Mouse (Mus musculus): Measurements from ENCODE around the gene Ccdc116. TPM values are rescaled to one million over a fixed set of nuclear protein-coding genes. Genes with fewer than 3 reads are reported as not detected.

The Ccdc116 gene
- polyA plus RNA-seq, 1 experiment from 2014 or later, result 0.31 TPM

DNA sequence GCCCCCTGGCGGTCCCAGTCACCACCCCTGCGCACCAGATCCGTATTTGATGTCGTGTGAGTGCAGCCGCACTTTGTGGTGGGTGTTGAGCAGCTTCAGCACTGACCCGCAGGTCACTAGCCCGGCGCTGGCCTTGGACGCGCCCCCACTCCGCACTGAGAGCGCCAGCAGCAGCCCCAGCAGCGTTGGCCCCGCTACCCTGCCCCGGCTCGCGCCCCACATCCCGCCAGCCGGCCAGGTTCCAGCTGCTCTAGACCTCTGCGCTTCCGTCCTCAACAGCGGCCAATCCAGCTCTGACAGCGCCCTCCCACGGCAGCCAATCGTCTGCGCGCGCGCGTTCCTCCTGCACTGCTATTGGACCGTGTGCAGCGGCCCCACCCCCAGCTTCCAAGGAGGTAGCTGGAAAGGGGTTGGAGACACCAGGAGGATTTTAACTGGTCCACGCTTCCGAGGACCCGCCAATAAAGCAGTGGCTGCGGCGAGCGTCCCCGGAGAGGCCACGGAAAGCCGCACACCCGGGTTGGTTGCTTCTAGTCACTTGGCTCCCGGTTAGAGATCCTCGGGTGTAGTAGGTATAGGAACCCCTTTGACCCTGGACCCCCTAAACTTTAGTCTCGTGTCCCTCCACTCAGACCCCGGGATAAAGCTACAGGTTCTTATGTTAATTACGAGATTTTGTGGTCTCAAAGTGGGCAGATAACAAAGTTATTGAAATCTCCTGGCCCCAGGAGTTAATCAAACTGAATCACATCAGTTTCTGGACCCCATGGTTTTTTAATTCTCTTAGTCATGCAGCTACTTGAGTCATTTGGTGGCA is 14.7 kb downstream of the Ccdc116 start, which contains the start of gene Sdf2l1:
TSS of gene Sdf2l1 (minus strand) at position 295 of the 817 bp plus-strand sequence.
- Histone ChIP-seq H3K36me3 (ENCODE audit: insufficient read depth, low read length) (no peaks in the 10 kb centered on the region), H3K4me3 (ENCODE audit: low read length) (peak within 1 kb of the TSS; percentile 87), H3K27ac (ENCODE audit: low read length) (peak within 1 kb of the TSS; percentile 57), H3K4me2 (replicated peaks; ENCODE audit: low read depth, low read length) (peak within 1 kb of the TSS; percentile 99), H3K4me1 (ENCODE audit: insufficient read depth, low read length) (peaks cover 13% of the 10 kb centered on the region), H3K27me3 (ENCODE audit: insufficient read depth, low read length) (no peaks in the 10 kb centered on the region), H3K9ac (replicated peaks; ENCODE audit: low read length) (peak within 1 kb of the TSS; percentile 73), H3K9me3 (ENCODE audit: low read length) (no peaks in the 10 kb centered on the region)
- WGBS, result under 1% methylated on average over 47 of the region's 47 CpGs
- peak; percentile 99 for ATAC-seq (ENCODE audit: low FRiP score, low TSS enrichment)

DNA sequence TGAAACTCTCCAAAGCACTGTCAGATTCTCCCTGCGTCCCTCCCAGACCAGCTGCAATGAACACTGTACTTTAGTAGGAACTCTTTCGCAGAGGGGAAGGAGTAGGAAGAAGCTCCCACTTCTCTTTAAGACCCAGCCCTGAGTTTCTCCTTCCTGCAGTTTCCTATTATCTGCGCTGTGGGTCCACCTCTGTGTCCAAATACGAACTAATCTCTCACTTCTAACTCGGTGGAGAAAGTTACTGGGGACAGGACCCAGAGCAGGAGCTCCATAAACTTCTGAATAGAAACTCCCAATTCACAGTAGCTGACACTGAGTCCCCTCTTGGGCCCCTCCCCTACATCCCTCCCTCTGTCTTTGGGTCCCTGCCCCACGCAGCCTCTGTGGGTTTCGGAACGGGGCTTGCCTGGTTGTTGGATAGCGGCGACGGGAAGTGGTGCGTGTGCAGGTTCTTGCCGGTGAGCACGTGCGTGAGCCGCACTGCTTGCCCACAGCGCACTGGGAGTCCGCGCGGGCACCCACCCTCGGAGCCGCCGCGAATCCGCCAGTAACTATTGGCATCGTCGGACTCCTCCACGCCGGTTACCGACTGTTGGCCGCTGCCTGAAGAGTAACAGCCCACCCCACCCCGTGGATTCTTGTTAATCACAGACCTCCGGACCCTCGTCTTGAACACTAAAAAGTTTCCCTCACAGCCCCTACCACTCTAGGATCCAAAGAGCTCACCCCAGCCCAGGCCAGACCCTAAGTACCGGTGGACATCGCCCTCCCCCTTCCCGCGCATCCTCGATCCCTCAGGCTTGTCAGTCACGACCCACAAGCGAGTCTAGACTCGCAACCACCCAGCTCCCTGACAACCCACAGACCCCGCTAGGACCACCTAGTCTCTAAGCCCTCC is 15.6 kb downstream of the Ccdc116 start:
- no peak for ATAC-seq (ENCODE audit: low FRiP score, low TSS enrichment)
- peak overlapping the region; percentile 87 for H3K4me3 ChIP-seq (ENCODE audit: low read length)
- H3K27me3 ChIP-seq (ENCODE audit: insufficient read depth, low read length), result no peaks in the 10 kb centered on the region

DNA sequence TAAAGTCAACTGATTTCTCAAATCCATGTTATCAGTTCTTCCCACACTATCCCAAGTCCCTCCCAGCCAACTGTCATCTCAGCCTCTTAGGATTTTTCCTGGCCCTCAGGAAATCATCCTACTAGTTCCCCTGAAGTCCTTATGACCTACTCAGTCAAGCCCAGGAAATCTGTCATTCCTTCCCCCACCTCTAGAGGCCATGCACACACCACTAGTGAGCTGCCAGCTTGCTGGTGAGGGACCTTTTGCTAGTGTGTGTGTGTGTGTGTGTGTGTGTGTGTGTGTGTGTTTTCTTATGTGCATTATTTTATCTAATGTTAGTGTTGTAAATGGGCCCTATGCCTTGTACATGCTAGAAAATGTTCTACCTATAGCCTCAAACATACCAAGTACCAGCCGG is 19.7 kb downstream of the Ccdc116 start:
- H3K9ac ChIP-seq (replicated peaks; ENCODE audit: low read length), result no peak overlapping the region
- WGBS, result 96% methylated on average over 1 of the region's 1 CpGs
- H3K27me3 ChIP-seq (ENCODE audit: insufficient read depth, low read length), result no peaks in the 10 kb centered on the region
- no peak overlapping the region for H3K4me2 ChIP-seq (replicated peaks; ENCODE audit: low read depth, low read length)
- no peaks in the 10 kb centered on the region for H3K9me3 ChIP-seq (ENCODE audit: low read length)
- H3K4me1 ChIP-seq (ENCODE audit: insufficient read depth, low read length), result peaks cover 23% of the 10 kb centered on the region
- peaks cover 3% of the 10 kb centered on the region; the same call in 1 of the 2 replicates for H3K36me3 ChIP-seq (ENCODE audit: insufficient read depth, low read length)
- no peak overlapping the region for H3K27ac ChIP-seq (ENCODE audit: low read length)
- H3K4me3 ChIP-seq (ENCODE audit: low read length), result no peak overlapping the region
- no peak for ATAC-seq (ENCODE audit: low FRiP score, low TSS enrichment)

More for the DNA sequence above, 15.6 kb downstream of the Ccdc116 start:
- no peaks in the 10 kb centered on the region for H3K36me3 ChIP-seq (ENCODE audit: insufficient read depth, low read length)
- 3% methylated on average over 43 of the region's 43 CpGs for WGBS
- H3K9ac ChIP-seq (replicated peaks; ENCODE audit: low read length), result peak overlapping the region; percentile 73
- peak overlapping the region; percentile 99 for H3K4me2 ChIP-seq (replicated peaks; ENCODE audit: low read depth, low read length)
- no peaks in the 10 kb centered on the region for H3K9me3 ChIP-seq (ENCODE audit: low read length)
- peak overlapping the region; percentile 55; the same call in 1 of the 2 replicates for H3K27ac ChIP-seq (ENCODE audit: low read length)
- H3K4me1 ChIP-seq (ENCODE audit: insufficient read depth, low read length), result peaks cover 13% of the 10 kb centered on the region

DNA sequence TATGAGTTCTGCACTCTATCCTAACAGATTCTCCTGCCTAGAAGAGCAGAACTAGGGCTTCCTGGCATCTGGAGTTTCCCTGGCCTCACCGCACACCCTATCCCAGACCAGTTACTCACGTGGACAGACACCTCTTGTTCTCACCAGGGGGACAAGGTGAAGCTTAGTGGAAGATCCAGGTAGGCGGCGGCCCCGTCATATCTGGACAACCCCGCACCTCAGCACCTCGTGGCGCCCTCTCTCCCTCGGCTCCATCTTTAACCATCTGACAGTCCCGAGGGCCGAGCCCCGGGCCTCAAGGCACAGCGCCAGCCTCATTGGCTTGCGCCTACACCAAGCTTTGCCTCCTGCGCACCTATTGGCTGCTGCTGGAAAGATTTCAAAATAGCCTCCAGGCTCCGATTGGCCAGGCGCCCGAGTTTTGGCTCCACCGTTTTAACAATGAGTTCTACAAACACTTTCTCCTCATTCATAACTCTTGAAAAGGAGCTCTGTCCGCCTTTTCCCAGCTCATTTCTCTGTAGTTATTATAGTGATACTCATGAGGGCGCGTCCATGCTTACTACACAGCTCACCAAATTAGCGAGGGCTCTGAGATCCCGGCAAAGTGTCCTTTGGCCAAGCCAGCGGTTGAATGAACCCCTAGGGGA is 22.0 kb downstream of the Ccdc116 start, which contains the start of gene 2610318N02Rik:
TSS of gene 2610318N02Rik (minus strand) at position 297 of the 650 bp plus-strand sequence.
- ATAC-seq (ENCODE audit: low FRiP score, low TSS enrichment), result peak; percentile 95
- H3K36me3 ChIP-seq (ENCODE audit: insufficient read depth, low read length), result peaks cover 14% of the 10 kb centered on the region; the same call in 1 of the 2 replicates
- H3K4me2 ChIP-seq (replicated peaks; ENCODE audit: low read depth, low read length), result peak within 1 kb of the TSS; percentile 74
- peak within 1 kb of the TSS; percentile 74 for H3K27ac ChIP-seq (ENCODE audit: low read length)
- no peaks in the 10 kb centered on the region for H3K27me3 ChIP-seq (ENCODE audit: insufficient read depth, low read length)
- H3K4me1 ChIP-seq (ENCODE audit: insufficient read depth, low read length), result peaks cover 16% of the 10 kb centered on the region
- no peaks in the 10 kb centered on the region for H3K9me3 ChIP-seq (ENCODE audit: low read length)
- 0% methylated on average over 25 of the region's 25 CpGs for WGBS
- peak within 1 kb of the TSS; percentile 82 for H3K9ac ChIP-seq (replicated peaks; ENCODE audit: low read length)
- peak within 1 kb of the TSS; percentile 71 for H3K4me3 ChIP-seq (ENCODE audit: low read length)

DNA sequence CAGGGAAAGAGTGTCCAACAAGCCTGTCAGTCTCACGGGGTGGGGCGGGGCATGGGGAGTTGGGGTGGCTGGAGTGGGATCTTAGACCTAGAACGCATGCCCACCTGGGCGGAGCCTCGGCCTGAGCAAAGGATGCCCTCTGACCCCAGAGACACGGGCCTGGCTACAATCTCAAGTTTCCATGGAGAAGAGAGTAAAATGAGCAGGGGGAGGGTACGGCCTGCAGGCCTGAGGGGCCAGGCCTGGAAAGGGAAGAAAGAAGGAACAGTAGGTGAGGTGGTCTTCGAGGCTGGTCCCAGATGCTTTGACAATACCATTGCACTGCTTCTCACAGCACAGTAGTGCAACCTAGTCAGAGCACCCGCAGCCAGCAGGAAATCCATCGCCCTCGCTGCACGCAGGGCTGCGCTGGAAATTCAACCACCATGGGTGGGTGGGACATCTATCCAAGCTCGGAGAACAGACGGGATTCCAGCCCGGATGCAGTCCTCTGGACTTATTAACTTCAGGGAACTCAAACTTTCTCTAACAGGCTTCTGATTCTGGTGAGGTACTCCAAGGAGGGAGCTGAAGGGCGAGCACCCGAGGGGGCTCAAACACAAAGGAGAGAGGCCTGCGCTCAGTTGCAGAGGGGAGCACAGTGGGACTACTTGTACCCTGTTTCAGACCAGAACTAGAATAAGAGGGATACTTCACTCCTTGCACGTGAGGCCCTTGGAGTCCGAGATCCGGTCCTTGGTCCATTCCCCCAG is 22.7 kb downstream of the Ccdc116 start:
- peaks cover 20% of the 10 kb centered on the region for H3K36me3 ChIP-seq (ENCODE audit: insufficient read depth, low read length)
- no peaks in the 10 kb centered on the region for H3K9me3 ChIP-seq (ENCODE audit: low read length)
- H3K9ac ChIP-seq (replicated peaks; ENCODE audit: low read length), result peak overlapping the region; percentile 82
- no peaks in the 10 kb centered on the region for H3K27me3 ChIP-seq (ENCODE audit: insufficient read depth, low read length)
- peaks cover 16% of the 10 kb centered on the region for H3K4me1 ChIP-seq (ENCODE audit: insufficient read depth, low read length)
- H3K4me3 ChIP-seq (ENCODE audit: low read length), result peak overlapping the region; percentile 71
- peak; percentile 66 for ATAC-seq (ENCODE audit: low FRiP score, low TSS enrichment)
- H3K4me2 ChIP-seq (replicated peaks; ENCODE audit: low read depth, low read length), result peak overlapping the region; percentile 74
- H3K27ac ChIP-seq (ENCODE audit: low read length), result peak overlapping the region; percentile 74
- 2% methylated on average over 22 of the region's 22 CpGs for whole genome bisulfite sequencing

DNA sequence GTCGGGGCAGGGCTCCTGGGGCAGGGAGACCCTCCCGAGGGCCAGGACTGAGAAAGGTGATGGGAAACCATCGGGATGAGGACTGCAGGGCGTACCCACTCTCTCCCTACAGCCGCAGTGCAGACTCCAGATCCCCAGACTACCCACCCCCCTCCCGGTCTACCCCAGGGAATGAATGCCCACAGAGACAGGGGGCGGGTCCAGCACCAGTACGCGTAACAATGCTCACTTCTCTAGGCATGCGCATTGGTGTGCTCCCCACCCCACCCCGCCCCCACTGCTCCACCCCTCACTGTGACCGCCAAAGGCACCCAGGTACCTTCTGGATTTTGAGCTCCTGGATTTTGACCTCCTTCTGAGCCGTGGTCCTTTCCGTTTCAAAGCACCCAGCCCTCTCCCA is 25.5 kb downstream of the Ccdc116 start:
- Histone ChIP-seq H3K4me1 (ENCODE audit: insufficient read depth, low read length) (peaks cover 16% of the 10 kb centered on the region), H3K9me3 (ENCODE audit: low read length) (no peaks in the 10 kb centered on the region), H3K4me2 (replicated peaks; ENCODE audit: low read depth, low read length) (no peak overlapping the region), H3K27ac (ENCODE audit: low read length) (no peak overlapping the region), H3K27me3 (ENCODE audit: insufficient read depth, low read length) (no peaks in the 10 kb centered on the region), H3K36me3 (ENCODE audit: insufficient read depth, low read length) (peaks cover 30% of the 10 kb centered on the region), H3K9ac (replicated peaks; ENCODE audit: low read length) (no peak overlapping the region), H3K4me3 (ENCODE audit: low read length) (no peak overlapping the region)
- 67% methylated on average over 14 of the region's 14 CpGs for WGBS
- no peak for ATAC-seq (ENCODE audit: low FRiP score, low TSS enrichment)

DNA sequence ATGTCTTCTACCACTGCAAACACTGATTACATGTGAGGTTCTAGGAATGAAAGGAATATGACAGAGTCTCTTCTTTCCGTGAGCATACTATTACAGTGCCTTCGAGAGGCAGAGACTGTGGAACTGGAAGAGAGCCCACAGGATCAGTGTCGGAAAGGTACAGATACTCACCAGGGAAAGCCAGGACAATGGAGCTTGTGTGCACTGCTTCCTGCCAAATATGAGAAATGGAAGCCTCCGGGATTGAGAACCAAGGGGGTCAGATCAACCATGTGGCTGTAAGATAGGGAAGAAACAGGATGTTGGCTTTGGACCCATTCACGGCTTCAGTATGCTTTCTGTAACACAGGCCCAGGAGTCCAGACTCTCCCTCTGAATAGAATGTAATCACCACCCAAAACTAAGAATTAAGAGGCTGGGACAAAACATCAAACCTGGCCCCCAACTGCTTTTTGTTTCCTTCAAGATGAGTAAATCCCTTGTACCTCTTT is 29.7 kb downstream of the Ccdc116 start:
- H3K36me3 ChIP-seq (ENCODE audit: insufficient read depth, low read length), result peaks cover 53% of the 10 kb centered on the region
- H3K27ac ChIP-seq (ENCODE audit: low read length), result no peak overlapping the region

DNA sequence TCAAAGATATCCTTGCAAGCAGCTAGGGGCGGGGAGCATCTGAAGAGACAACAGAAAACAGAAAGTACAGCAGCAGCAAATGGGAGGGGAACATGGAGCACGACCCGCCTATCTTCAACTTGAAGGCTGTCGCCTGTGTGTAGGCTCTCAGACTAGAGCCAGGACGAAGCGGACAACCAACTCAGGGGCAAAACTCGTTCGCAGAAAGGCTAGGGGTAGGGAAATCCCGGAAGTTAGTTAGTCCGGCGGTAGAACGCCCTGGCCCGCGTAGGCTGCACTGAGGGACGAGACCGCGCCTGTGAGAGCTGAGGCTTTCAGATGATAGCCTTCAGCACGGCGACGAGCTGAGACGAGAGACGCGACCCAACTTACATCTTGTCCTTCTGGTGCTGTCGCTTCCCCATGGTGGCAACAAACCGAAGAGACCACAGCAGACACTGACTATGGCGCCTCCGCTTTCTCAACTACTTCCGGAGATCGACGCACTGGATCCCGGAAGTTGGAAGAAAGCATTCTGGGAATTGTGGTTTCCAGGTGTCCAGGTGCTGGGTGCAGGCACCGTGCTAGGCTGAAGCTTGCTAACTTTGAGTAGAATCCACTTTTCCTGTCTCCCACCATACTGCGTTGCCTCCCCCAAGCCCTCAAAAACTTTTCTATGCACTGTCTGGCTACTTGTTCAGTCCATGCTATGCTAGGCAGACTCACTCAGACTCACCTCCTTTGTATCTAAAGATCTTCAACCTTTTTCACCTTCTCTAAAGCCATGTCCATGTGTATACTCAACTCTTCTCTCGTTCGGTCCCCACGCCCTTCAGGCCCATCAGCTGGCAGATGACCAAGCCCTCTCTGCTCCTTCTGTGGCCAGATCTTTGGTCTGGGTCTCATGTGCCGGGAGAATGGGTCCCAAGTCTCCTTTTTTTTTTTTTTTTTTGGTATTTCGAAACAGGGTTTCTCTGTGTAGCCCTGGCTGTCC is 36.0 kb downstream of the Ccdc116 start, which contains the start of gene Ppil2:
TSS of gene Ppil2 (minus strand) at position 487 of the 973 bp plus-strand sequence.
- ATAC-seq (ENCODE audit: low FRiP score, low TSS enrichment), result peak; percentile 85
- H3K27me3 ChIP-seq (ENCODE audit: insufficient read depth, low read length), result no peaks in the 10 kb centered on the region
- H3K4me3 ChIP-seq (ENCODE audit: low read length), result peak within 1 kb of the TSS; percentile 78
- H3K36me3 ChIP-seq (ENCODE audit: insufficient read depth, low read length), result peaks cover 38% of the 10 kb centered on the region
- no peaks in the 10 kb centered on the region for H3K9me3 ChIP-seq (ENCODE audit: low read length)
- H3K9ac ChIP-seq (replicated peaks; ENCODE audit: low read length), result peak within 1 kb of the TSS; percentile 72
- 6% methylated on average over 37 of the region's 38 CpGs for WGBS
- peaks cover 9% of the 10 kb centered on the region for H3K4me1 ChIP-seq (ENCODE audit: insufficient read depth, low read length)
- H3K27ac ChIP-seq (ENCODE audit: low read length), result peak within 1 kb of the TSS; percentile 16; the same call in 1 of the 2 replicates
- peak within 1 kb of the TSS; percentile 70 for H3K4me2 ChIP-seq (replicated peaks; ENCODE audit: low read depth, low read length)

More for the DNA sequence above, 29.7 kb downstream of the Ccdc116 start:
- Histone ChIP-seq H3K4me2 (replicated peaks; ENCODE audit: low read depth, low read length) (no peak overlapping the region), H3K4me1 (ENCODE audit: insufficient read depth, low read length) (no peaks in the 10 kb centered on the region), H3K27me3 (ENCODE audit: insufficient read depth, low read length) (no peaks in the 10 kb centered on the region), H3K9me3 (ENCODE audit: low read length) (no peaks in the 10 kb centered on the region), H3K9ac (replicated peaks; ENCODE audit: low read length) (no peak overlapping the region), H3K4me3 (ENCODE audit: low read length) (no peak overlapping the region)
- ATAC-seq (ENCODE audit: low FRiP score, low TSS enrichment), result no peak
- WGBS, result 81% methylated on average over 5 of the region's 5 CpGs
